Mouse (Mus musculus) liver, embryonic 11.5 days (tissue): ENCODE measurements around the gene Ppargc1a. TPM values are rescaled to one million over a fixed set of nuclear protein-coding genes. Genes with fewer than 3 reads are reported as not detected.

Experiments used
- ATAC-seq: fragments of 200-750 bp; cut with Nextera tagmentation; replicated peaks from 2 replicates; pipeline ENCODE4 v1.8.0; 2017; ENCODE audit warnings: moderate number of reproducible peaks, mild to moderate bottlenecking, moderate TSS enrichment, moderate library complexity; ENCODE audit not compliant: low FRiP score
- DNase-seq: peaks from one replicate; pipeline ENCODE4 v3.0.0-alpha.2; 2017; ENCODE audit warnings: low spot score
- H3K27ac ChIP-seq: fragments of 300-500 bp; sonication (generic); 2 replicates; pipeline ENCODE4 v1.5.1; 2014; ENCODE audit warnings: mild to moderate bottlenecking, low read depth, low read length, control low read depth
- H3K27me3 ChIP-seq: fragments of 300-500 bp; sonication (generic); replicated peaks from 2 replicates; pipeline ENCODE4 v1.6.1; 2014; ENCODE audit warnings: low read length, mixed read lengths; ENCODE audit not compliant: control insufficient read depth, insufficient read depth
- H3K36me3 ChIP-seq: fragments of 300-500 bp; sonication (generic); 2 replicates; pipeline ENCODE4 v1.6.1; 2014; ENCODE audit warnings: mild to moderate bottlenecking, low read length, moderate library complexity, mixed read lengths; ENCODE audit not compliant: control insufficient read depth, insufficient read depth
- H3K4me1 ChIP-seq: fragments of 300-500 bp; sonication (generic); replicated peaks from 2 replicates; pipeline ENCODE4 v1.6.1; 2014; ENCODE audit warnings: low read length, mixed read lengths; ENCODE audit not compliant: control insufficient read depth, insufficient read depth
- H3K4me2 ChIP-seq: fragments of 300-500 bp; sonication (generic); 2 replicates; pipeline ENCODE4 v1.6.1; 2014; ENCODE audit warnings: mild to moderate bottlenecking, control low read depth, moderate library complexity
- H3K4me3 ChIP-seq: fragments of 300-500 bp; sonication (generic); 2 replicates; pipeline ENCODE4 v1.5.1; 2014; ENCODE audit warnings: low read depth, low read length, control low read depth
- H3K9ac ChIP-seq: fragments of 300-500 bp; sonication (generic); 2 replicates; pipeline ENCODE4 v1.6.1; 2014; ENCODE audit warnings: low read depth, low read length, control low read depth
- H3K9me3 ChIP-seq: fragments of 300-500 bp; sonication (generic); 2 replicates; pipeline ENCODE4 v1.6.1; 2016; ENCODE audit warnings: low read length, inconsistent platforms, mixed read lengths; ENCODE audit not compliant: control insufficient read depth
- whole genome bisulfite sequencing: fragments of 180-500 bp; shearing (Covaris S2); extraction: QIAGEN DNeasy Blood & Tissue Kit; methylation state at CpG from one replicate; pipeline ENCODE4 v1.1.7; 2014; 5-methylcytosine and 5-hydroxymethylcytosine counted together
- polyA plus RNA-seq: library from polyadenylated mRNA; unstranded; fragments of >200 nt; fragmentation: Nextera tagmentation; extraction: Ambion mirVana; gene quantifications from 2 replicates; pipeline ENCODE4 v1.2.1, GENCODE M21; 2014

Ppargc1a gene
- polyA plus RNA-seq, 1 experiment from 2014 or later: 3.2 TPM

- ATAC-seq: no peak
- H3K4me3 ChIP-seq: no peak overlapping the region
- no peak overlapping the region for H3K4me2 ChIP-seq
- H3K9ac ChIP-seq: no peak overlapping the region
- no peaks in the 10 kb centered on the region for H3K36me3 ChIP-seq
- H3K9me3 ChIP-seq: no peaks in the 10 kb centered on the region
- WGBS: 80% methylated on average over 6 of the region's 6 CpGs
- no peaks in the 10 kb centered on the region for H3K27me3 ChIP-seq
- no peaks in the 10 kb centered on the region for H3K4me1 ChIP-seq
- H3K27ac ChIP-seq: no peak overlapping the region
- no peak for DNase-seq
These were observed 20.0 kb downstream of the Ppargc1a start for GRCm38 (mm10) chr5:51547442-51548035.

GRCm38 (mm10) chr5:51546817-51547216 is 20.7 kb downstream of the Ppargc1a start:
- 76% methylated on average over 3 of the region's 3 CpGs for WGBS
- Histone ChIP-seq H3K4me1 (no peaks in the 10 kb centered on the region), H3K9me3 (no peaks in the 10 kb centered on the region), H3K27ac (no peak overlapping the region), H3K4me3 (no peak overlapping the region), H3K36me3 (no peaks in the 10 kb centered on the region), H3K4me2 (no peak overlapping the region), H3K9ac (no peak overlapping the region), H3K27me3 (no peaks in the 10 kb centered on the region)
- no peak for ATAC-seq
- no peak for DNase-seq

- WGBS: 75% methylated on average over 7 of the region's 7 CpGs
- Histone ChIP-seq H3K36me3 (no peaks in the 10 kb centered on the region), H3K9me3 (no peaks in the 10 kb centered on the region), H3K9ac (no peak overlapping the region), H3K4me3 (no peak overlapping the region), H3K4me1 (no peaks in the 10 kb centered on the region), H3K4me2 (no peak overlapping the region), H3K27me3 (no peaks in the 10 kb centered on the region), H3K27ac (no peak overlapping the region)
- ATAC-seq (no peak), DNase-seq (no peak)
These were observed 22.1 kb downstream of the Ppargc1a start for GRCm38 (mm10) chr5:51545133-51546049.

GRCm38 (mm10) chr5:51544141-51544735 is 23.3 kb downstream of the Ppargc1a start:
- Histone ChIP-seq H3K27ac (no peak overlapping the region), H3K27me3 (no peaks in the 10 kb centered on the region), H3K9ac (no peak overlapping the region), H3K9me3 (no peaks in the 10 kb centered on the region), H3K4me3 (no peak overlapping the region), H3K4me1 (no peaks in the 10 kb centered on the region), H3K4me2 (no peak overlapping the region), H3K36me3 (no peaks in the 10 kb centered on the region)
- ATAC-seq (no peak), DNase-seq (no peak)
- 67% methylated on average over 8 of the region's 8 CpGs for WGBS

GRCm38 (mm10) chr5:51541557-51541956 is 26.0 kb downstream of the Ppargc1a start:
- ATAC-seq: no peak
- DNase-seq: no peak
- Histone ChIP-seq H3K4me1 (no peaks in the 10 kb centered on the region), H3K27ac (no peak overlapping the region), H3K9ac (no peak overlapping the region), H3K4me3 (no peak overlapping the region), H3K9me3 (no peaks in the 10 kb centered on the region), H3K4me2 (no peak overlapping the region), H3K27me3 (no peaks in the 10 kb centered on the region), H3K36me3 (no peaks in the 10 kb centered on the region)
- WGBS: 76% methylated on average over 3 of the region's 3 CpGs

GRCm38 (mm10) chr5:51540816-51541215 is 26.7 kb downstream of the Ppargc1a start:
- no peaks in the 10 kb centered on the region for H3K27me3 ChIP-seq
- H3K36me3 ChIP-seq: no peaks in the 10 kb centered on the region
- no peak overlapping the region for H3K4me2 ChIP-seq
- H3K4me1 ChIP-seq: no peaks in the 10 kb centered on the region
- no peak overlapping the region for H3K27ac ChIP-seq
- 81% methylated on average over 4 of the region's 4 CpGs for WGBS
- H3K4me3 ChIP-seq: no peak overlapping the region
- H3K9me3 ChIP-seq: no peaks in the 10 kb centered on the region
- H3K9ac ChIP-seq: no peak overlapping the region
- DNase-seq (no peak), ATAC-seq (no peak)

- Histone ChIP-seq H3K27ac (no peak overlapping the region), H3K36me3 (no peaks in the 10 kb centered on the region), H3K4me1 (no peaks in the 10 kb centered on the region), H3K4me3 (no peak overlapping the region), H3K27me3 (no peaks in the 10 kb centered on the region), H3K4me2 (no peak overlapping the region), H3K9ac (no peak overlapping the region), H3K9me3 (no peaks in the 10 kb centered on the region)
- no peak for DNase-seq
- ATAC-seq: no peak
These were observed 28.0 kb downstream of the Ppargc1a start for GRCm38 (mm10) chr5:51539563-51539962.

GRCm38 (mm10) chr5:51538319-51538718 is 29.2 kb downstream of the Ppargc1a start:
- WGBS: 64% methylated on average over 6 of the region's 6 CpGs
- Histone ChIP-seq H3K4me3 (no peak overlapping the region), H3K9ac (no peak overlapping the region), H3K36me3 (no peaks in the 10 kb centered on the region), H3K27me3 (no peaks in the 10 kb centered on the region), H3K9me3 (no peaks in the 10 kb centered on the region), H3K27ac (no peak overlapping the region), H3K4me1 (no peaks in the 10 kb centered on the region), H3K4me2 (no peak overlapping the region)
- DNase-seq: no peak
- no peak for ATAC-seq
